Mouse (Mus musculus) monocyte, adult 2 months (primary cell): ENCODE measurements around the gene Stat3.

Source experiments
- DNase-seq, 2 experiments: peaks; one replicate each; pipeline ENCODE4 v3.0.0; 2022; ENCODE audit warnings: low spot score in 2 of 2, low read depth in 1 of 2

Stat3 gene

DNA sequence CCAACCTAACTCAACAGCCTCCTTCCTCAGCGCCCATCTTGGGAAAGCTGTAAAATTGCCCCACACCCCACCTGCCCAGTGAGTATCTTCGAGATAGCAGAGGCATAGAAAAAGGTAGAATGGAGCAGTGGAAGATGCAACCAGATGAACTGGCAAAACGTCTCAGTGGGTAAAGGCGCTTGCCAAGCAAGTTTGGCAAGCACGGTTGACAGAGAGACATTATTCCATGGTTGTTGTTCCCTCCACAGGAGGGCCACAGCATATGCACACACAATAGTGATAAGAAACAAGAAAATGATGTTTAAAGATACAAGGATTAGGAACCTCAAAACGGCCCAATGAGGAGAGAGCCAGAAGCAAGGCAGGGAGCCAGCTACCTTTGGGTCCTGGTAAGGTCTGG lies 81.4 kb downstream of the Stat3 start:
- no peak for DNase-seq

GRCm38 (mm10) chr11:100855178-100855577 lies 84.2 kb downstream of the Stat3 start:
- no peak for DNase-seq

- no peak for DNase-seq
Observed at GRCm38 (mm10) chr11:100854268-100854667, 85.1 kb downstream of the Stat3 start.

GRCm38 (mm10) chr11:100853018-100853417 lies 86.3 kb downstream of the Stat3 start:
- no peak for DNase-seq

GRCm38 (mm10) chr11:100852088-100852487 lies 87.3 kb downstream of the Stat3 start:
- no peak for DNase-seq

GRCm38 (mm10) chr11:100850778-100851528 lies 88.4 kb downstream of the Stat3 start:
- no peak for DNase-seq

GRCm38 (mm10) chr11:100850038-100850777 lies 89.1 kb downstream of the Stat3 start, which contains the start of gene Stat5b:
Stat5b (minus strand) TSS chr11:100850724.
- peak in 1 of 2 experiments; percentile 58 for DNase-seq

DNA sequence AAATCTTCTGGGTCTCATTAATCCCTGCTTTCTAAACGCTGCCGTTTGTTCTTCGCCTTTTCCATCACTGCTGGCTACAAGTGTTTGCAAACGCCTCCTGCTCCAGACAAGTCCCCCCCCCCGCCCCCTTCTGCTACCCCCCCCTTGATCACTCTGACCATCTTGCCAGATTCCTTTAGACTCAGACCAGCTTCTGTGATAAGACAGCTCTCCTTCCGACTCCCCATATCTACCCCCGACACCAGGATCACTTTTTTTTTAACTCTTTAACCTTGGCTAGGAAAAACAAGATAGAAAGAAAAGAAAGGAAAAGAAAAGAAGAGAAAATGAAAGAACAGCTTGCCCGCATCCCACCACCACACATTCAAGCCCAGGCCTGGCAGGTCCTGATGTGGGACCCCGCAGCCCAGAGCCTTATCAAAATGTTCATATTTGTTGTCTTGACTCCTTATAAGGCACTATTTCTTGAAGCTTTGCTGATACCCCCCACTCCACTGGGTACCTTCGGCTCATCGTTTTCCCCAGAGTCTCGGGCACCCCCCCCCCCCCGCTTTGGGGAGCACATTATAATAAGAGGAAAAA lies 89.8 kb downstream of the Stat3 start:
- no peak for DNase-seq

- DNase-seq = no peak
Observed at GRCm38 (mm10) chr11:100848789-100849379, 90.5 kb downstream of the Stat3 start.

GRCm38 (mm10) chr11:100848080-100848479 lies 91.3 kb downstream of the Stat3 start:
- no peak for DNase-seq

- DNase-seq = no peak
Observed at GRCm38 (mm10) chr11:100847572-100847971, 91.8 kb downstream of the Stat3 start.

DNA sequence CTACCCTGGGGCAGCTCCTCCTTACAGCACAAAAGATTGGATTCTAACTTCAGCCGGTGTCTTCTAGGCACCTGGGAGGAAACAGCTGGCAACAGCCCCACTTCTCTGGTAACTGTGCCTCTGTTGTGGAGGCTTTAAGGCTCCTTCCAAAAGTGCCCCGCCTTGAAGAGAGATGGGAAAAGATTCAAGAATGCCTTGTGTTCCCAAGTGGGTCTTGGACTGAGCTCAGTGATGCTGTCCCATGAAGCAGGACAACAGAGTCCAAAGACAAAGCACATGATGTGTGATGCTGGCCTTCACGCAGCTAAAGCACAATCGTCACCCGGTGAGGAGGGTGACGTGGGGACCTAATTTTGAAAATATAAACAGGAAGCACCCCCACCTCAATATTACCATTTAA lies 93.5 kb downstream of the Stat3 start:
- DNase-seq = no peak

DNA sequence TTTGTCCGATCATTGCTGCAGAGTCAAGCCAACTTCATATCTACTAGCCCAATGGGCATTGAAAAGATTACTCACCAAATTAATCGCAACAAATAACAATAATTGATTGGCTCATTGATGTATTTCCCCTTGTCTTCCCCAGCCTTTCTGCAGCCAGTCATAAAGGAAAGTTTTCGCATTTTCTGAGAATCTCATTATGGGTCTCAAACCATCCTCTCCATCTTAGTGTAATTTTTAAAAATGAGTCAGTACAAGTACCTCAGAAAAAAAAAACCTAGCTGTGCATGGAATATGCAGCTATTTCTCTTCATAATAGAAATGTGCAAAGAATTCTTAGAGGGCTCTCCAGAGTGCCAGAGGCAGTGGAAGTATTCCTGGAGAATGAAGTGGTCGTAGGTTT lies 95.2 kb downstream of the Stat3 start:
- no peak for DNase-seq

GRCm38 (mm10) chr11:100843070-100843669 lies 96.2 kb downstream of the Stat3 start:
- no peak for DNase-seq

DNA sequence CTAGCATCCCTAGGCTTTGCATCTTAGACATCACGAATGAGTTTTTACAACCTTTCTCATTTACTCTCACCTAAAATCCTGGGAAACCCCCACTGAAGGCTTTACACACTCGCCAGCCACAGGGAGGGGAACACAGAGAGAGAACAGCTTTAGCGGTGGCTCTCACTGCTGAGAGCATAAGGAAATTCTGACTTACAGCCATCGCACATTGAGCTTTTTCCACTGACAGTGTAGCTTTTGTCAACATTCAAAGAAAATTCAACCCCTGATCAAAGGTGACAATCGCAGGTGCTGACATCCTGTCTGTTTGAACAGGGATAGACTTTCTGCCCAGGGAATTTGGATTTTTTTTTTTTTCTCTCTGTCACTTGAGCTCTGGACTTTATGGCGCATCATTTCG lies 97.3 kb downstream of the Stat3 start:
- DNase-seq = no peak

DNA sequence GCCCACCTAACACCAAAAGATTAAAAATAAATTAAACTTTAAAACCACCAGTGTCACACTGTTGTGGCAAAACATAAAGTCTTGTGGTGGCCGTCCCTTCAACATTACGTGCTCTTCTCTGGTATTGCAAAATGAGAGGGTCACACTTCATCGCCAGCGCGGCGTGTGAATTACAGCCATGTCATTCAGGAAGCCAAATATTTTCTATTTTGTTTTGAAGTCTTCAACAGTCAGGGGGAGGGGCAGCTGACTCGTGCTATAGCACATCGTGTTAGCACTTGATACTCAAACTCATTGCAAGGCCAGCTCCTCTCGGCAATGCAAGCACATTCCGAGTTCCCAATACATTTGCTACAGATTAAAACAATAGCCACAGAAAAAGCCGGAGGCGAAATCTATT lies 98.5 kb downstream of the Stat3 start:
- DNase-seq = no peak

- no peak for DNase-seq
Observed at GRCm38 (mm10) chr11:100839523-100839922, 99.8 kb downstream of the Stat3 start.

DNA sequence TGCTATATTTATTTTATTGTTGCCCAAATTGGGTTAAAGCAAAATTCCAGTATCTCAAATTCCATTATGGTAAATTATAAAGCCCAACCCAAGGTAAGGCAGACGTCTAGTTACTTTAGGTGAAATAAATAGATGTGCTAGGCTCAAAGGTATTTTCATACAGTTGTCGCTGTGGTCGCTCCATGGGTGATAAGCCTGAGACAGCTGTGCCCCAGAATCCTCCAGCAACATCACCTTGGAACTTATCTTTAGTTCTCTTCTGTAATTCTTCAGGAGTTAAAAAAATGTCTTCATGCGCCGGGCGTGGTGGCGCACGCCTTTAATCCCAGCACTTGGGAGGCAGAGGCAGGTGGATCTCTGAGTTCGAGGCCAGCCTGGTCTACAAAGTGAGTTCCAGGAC lies 100.4 kb downstream of the Stat3 start:
- DNase-seq = no peak

GRCm38 (mm10) chr11:100836923-100837702 lies 102.2 kb downstream of the Stat3 start:
- no peak for DNase-seq
